Mouse (Mus musculus): ENCODE measurements around the gene Pfkfb1. TPM values are rescaled to one million over a fixed set of nuclear protein-coding genes. Genes with fewer than 3 reads are reported as not detected.

Gene Pfkfb1
- total and polyA plus RNA-seq, 3 experiments = 0.51 to 19.6 (median 5.0) TPM

DNA sequence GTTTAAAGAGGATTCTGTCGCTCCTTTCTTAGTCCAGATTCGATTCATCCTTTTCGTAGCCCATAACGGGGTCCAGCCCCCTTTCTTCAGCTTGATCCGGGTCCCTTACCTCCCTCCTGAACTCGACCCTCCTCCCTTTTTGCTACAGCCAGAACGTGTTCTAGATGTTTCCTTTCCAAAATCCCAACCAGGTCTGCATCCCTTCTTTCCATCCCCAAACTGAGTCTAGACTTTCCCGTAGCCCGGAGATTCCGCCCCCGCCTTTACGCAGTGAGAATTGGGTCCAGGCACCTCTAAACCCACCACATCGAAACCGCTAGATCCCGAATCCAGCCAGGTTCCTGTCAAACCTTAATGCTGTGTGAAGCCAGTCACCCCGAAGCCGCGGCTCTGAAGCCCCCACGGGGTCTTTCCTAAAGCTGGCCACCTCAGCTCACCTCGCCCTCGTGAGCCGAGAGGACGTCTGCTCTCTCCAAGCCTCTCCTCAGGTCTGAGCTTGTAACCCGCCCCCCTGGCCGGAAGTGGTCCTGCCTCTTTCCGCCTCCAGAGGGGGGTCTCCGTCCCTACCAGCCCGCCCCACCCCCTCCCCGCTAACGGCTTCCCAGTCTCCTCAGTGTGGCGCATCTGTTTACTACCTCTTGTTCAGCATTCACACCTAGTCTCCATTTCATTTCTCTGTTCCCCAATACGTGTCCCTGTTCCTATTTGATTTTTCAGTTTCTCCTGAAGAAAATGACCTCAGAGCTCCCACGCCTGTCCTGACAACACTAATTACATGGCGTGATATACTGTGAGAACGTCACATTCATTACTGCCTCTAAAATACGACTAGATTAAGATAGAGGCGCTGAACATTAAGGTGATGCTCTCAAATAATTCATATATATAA is 69.1 kb downstream of the Pfkfb1 start, which contains the start of gene Tro:
Gene Tro, minus strand, starts transcription at position 676 of the 889 bp plus-strand sequence.
- H3K4me3 ChIP-seq (ENCODE audit: low read depth, low read length) = no peak within 1 kb of the TSS
- peaks cover 26% of the 10 kb centered on the region for H3K27me3 ChIP-seq (ENCODE audit: insufficient read depth, low read length)

DNA sequence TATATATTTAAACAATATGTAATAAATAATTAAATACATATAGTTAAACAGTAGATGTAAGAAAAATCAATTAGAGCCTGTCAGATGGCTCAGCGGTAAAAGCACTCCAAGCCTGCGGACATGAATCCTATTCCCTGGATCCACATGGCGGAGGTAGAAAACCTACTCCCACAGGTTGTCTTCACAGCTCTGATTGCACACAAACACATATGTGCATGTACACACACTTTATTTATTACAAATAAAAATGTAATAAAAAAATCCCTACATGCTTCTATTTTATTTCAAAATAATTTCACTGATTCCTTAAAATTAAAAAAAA is 69.7 kb downstream of the Pfkfb1 start:
- H3K4me1 ChIP-seq (ENCODE audit: insufficient read depth, low read depth, low read length) = no peaks in the 10 kb centered on the region
- H3K27me3 ChIP-seq (ENCODE audit: insufficient read depth, low read length) = peaks cover 22% of the 10 kb centered on the region
- DNase-seq (ENCODE audit: low spot score) = no peak
- H3K9me3 ChIP-seq (replicated peaks) = no peaks in the 10 kb centered on the region
- H3K36me3 ChIP-seq (replicated peaks) = no peaks in the 10 kb centered on the region
- ATAC-seq (ENCODE audit: extremely low read depth, insufficient number of reproducible peaks, low FRiP score, poor library complexity, severe bottlenecking) = no peak
- no peak overlapping the region for H3K4me3 ChIP-seq (ENCODE audit: low read depth, low read length)
- TF ChIP-seq CTCF (IDR thresholded peaks at IDR 0.05; ENCODE audit: low read depth, low read length) (no peak), GATA2 (IDR thresholded peaks at IDR 0.05; ENCODE audit: borderline replicate concordance, low read depth, low read length) (no peak), POLR2AphosphoS5 (IDR thresholded peaks at IDR 0.05; ENCODE audit: insufficient replicate concordance, low read depth, low read length) (no peak), GATA1 (IDR thresholded peaks at IDR 0.05; ENCODE audit: borderline replicate concordance, low read length) (no peak), TAL1 (conservative IDR thresholded peaks at IDR 0.05; ENCODE audit: low read depth, low read length) (no peak)

More for the DNA sequence above, 69.1 kb downstream of the Pfkfb1 start, which contains the start of gene Tro:
- no peak for ATAC-seq (ENCODE audit: extremely low read depth, insufficient number of reproducible peaks, low FRiP score, poor library complexity, severe bottlenecking)
- DNase-seq (ENCODE audit: low spot score) = no peak
- Histone ChIP-seq H3K4me1 (ENCODE audit: insufficient read depth, low read depth, low read length) (no peaks in the 10 kb centered on the region), H3K36me3 (replicated peaks) (no peaks in the 10 kb centered on the region), H3K9me3 (replicated peaks) (no peaks in the 10 kb centered on the region)
- TF ChIP-seq GATA1 (IDR thresholded peaks at IDR 0.05; ENCODE audit: borderline replicate concordance, low read length) (no peak), GATA2 (IDR thresholded peaks at IDR 0.05; ENCODE audit: borderline replicate concordance, low read depth, low read length) (no peak), POLR2AphosphoS5 (IDR thresholded peaks at IDR 0.05; ENCODE audit: insufficient replicate concordance, low read depth, low read length) (no peak), TAL1 (conservative IDR thresholded peaks at IDR 0.05; ENCODE audit: low read depth, low read length) (no peak)

- H3K36me3 ChIP-seq (replicated peaks) = no peaks in the 10 kb centered on the region
- H3K9me3 ChIP-seq (replicated peaks) = no peaks in the 10 kb centered on the region
- peaks cover 4% of the 10 kb centered on the region; the same call in 1 of the 2 replicates for H3K27me3 ChIP-seq (ENCODE audit: insufficient read depth, low read length)
- no peak for TF ChIP-seq CTCF (IDR thresholded peaks at IDR 0.05; ENCODE audit: low read depth, low read length)
- TF ChIP-seq POLR2AphosphoS5 (IDR thresholded peaks at IDR 0.05; ENCODE audit: insufficient replicate concordance, low read depth, low read length) = no peak
- TF ChIP-seq TAL1 (conservative IDR thresholded peaks at IDR 0.05; ENCODE audit: low read depth, low read length) = no peak
- no peak for TF ChIP-seq GATA2 (IDR thresholded peaks at IDR 0.05; ENCODE audit: borderline replicate concordance, low read depth, low read length)
- TF ChIP-seq GATA1 (IDR thresholded peaks at IDR 0.05; ENCODE audit: borderline replicate concordance, low read length) = no peak
- ATAC-seq (ENCODE audit: extremely low read depth, insufficient number of reproducible peaks, low FRiP score, poor library complexity, severe bottlenecking) (no peak), DNase-seq (ENCODE audit: low spot score) (no peak)
- no peaks in the 10 kb centered on the region for H3K4me1 ChIP-seq (ENCODE audit: insufficient read depth, low read depth, low read length)
- H3K4me3 ChIP-seq (ENCODE audit: low read depth, low read length) = no peak overlapping the region
Observed at GRCm38 (mm10) chrX:150662809-150663208, 74.8 kb downstream of the Pfkfb1 start.

DNA sequence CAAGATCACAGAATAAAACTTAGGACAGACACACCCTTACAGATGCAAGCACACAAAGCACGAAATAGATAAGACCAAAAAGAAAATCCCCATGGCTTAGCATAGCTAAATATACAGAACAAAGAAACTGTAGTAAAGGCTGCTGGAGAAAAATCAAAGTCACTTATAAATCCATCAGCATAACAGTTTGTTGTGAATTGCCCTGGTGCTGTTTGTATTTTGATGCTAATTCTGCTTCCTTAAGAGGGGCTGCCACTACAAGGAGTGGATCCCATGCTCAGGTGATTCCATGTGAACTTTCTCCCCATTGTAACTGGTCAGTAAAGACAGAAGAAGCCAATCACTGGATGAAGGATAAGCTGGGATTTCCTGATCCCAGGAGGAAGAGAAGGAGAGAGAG is 89.5 kb downstream of the Pfkfb1 start:
- H3K9me3 ChIP-seq (replicated peaks) = no peaks in the 10 kb centered on the region
- H3K4me1 ChIP-seq (ENCODE audit: insufficient read depth, low read depth, low read length) = no peaks in the 10 kb centered on the region
- no peaks in the 10 kb centered on the region for H3K27me3 ChIP-seq (ENCODE audit: insufficient read depth, low read length)
- no peak for ATAC-seq (ENCODE audit: extremely low read depth, insufficient number of reproducible peaks, low FRiP score, poor library complexity, severe bottlenecking)
- TF ChIP-seq GATA2 (IDR thresholded peaks at IDR 0.05; ENCODE audit: borderline replicate concordance, low read depth, low read length) (no peak), CTCF (IDR thresholded peaks at IDR 0.05; ENCODE audit: low read depth, low read length) (no peak), TAL1 (conservative IDR thresholded peaks at IDR 0.05; ENCODE audit: low read depth, low read length) (no peak), POLR2AphosphoS5 (IDR thresholded peaks at IDR 0.05; ENCODE audit: insufficient replicate concordance, low read depth, low read length) (no peak), GATA1 (IDR thresholded peaks at IDR 0.05; ENCODE audit: borderline replicate concordance, low read length) (no peak)
- H3K36me3 ChIP-seq (replicated peaks) = no peaks in the 10 kb centered on the region
- no peak overlapping the region for H3K4me3 ChIP-seq (ENCODE audit: low read depth, low read length)
- DNase-seq (ENCODE audit: low spot score) = no peak

Other genes with a start within 250 kb of the Pfkfb1 start
- 7.8 and 10.7 TPM in 2 replicates for gene Tmem29, start 129.1 kb upstream of the Pfkfb1 start, total RNA-seq (2014; fragmentation: Nextera tagmentation)
- 16.4 and 19.2 TPM in 2 replicates for gene Tmem29, start 129.1 kb upstream of the Pfkfb1 start, total RNA-seq (2017)
- gene Tmem29, start 129.1 kb upstream of the Pfkfb1 start, polyA plus RNA-seq (2012) = 0.48 and 0.69 TPM in 2 replicates
- 9.0 and 131 TPM in 2 replicates for gene Alas2, start 40.9 kb upstream of the Pfkfb1 start, total RNA-seq (2014; fragmentation: Nextera tagmentation)
- 0.87 and 1.1 TPM in 2 replicates for gene Alas2, start 40.9 kb upstream of the Pfkfb1 start, total RNA-seq (2017)
- 0.30 and 0.57 TPM in 2 replicates for gene Alas2, start 40.9 kb upstream of the Pfkfb1 start, polyA plus RNA-seq (2012)
- gene Apex2, start 1.6 kb downstream of the Pfkfb1 start, total RNA-seq (2014; fragmentation: Nextera tagmentation) = 21.0 and 22.8 TPM in 2 replicates
- 7.7 and 8.0 TPM in 2 replicates for gene Apex2, start 1.6 kb downstream of the Pfkfb1 start, total RNA-seq (2017)
- 1.2 and 1.3 TPM in 2 replicates for gene Apex2, start 1.6 kb downstream of the Pfkfb1 start, polyA plus RNA-seq (2012)
- gene Tro, start 69.4 kb downstream of the Pfkfb1 start, total RNA-seq (2014; fragmentation: Nextera tagmentation) = not detected in 2 replicates
- 0.05 TPM in 1 of 2 replicates, not detected in the other for gene Tro, start 69.4 kb downstream of the Pfkfb1 start, total RNA-seq (2017)
- gene Tro, start 69.4 kb downstream of the Pfkfb1 start, polyA plus RNA-seq (2012) = not detected in 2 replicates
- not detected in 2 replicates for gene Maged2, start 226.1 kb downstream of the Pfkfb1 start, total RNA-seq (2014; fragmentation: Nextera tagmentation)
- gene Maged2, start 226.1 kb downstream of the Pfkfb1 start, total RNA-seq (2017) = 0.33 and 0.81 TPM in 2 replicates
- gene Maged2, start 226.1 kb downstream of the Pfkfb1 start, polyA plus RNA-seq (2012) = 0.08 TPM in 1 of 2 replicates, not detected in the other

Measured in G1E (cell line).